Mouse (Mus musculus) erythroblast, embryonic 14.5 days (primary cell): ENCODE measurements around the gene Ddah1.

ENCODE experiments used
- GATA1 ChIP-seq: IDR thresholded peaks from 2 replicates; pipeline ENCODE4 v1.6.1; 2012; ENCODE audit warnings: low read length, inconsistent platforms, mixed read lengths
- TAL1 ChIP-seq: IDR thresholded peaks from 3 replicates; pipeline ENCODE4 v1.6.1; 2012; ENCODE audit warnings: low read length, inconsistent platforms, mixed read lengths

DNA sequence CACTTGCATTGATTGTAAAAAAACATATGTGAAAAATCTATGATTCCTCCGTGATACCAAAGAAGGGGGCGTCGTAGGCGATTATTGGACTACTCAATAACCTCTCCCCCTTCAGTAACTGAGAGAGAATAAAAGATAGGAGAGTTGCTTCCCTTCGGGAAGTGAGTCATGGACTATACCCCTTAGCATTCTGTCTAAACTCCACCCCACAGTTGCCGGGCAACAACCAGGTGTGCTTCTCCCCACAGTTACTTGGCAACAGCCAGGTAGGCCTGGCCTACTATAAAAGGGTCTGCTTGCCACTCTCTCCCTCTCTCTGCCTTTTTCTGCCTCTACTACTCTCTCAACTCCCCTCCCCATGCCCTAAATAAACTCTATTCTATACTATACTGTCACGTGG is 42.6 kb upstream of the Ddah1 start:
- no peak for TF ChIP-seq GATA1
- no peak for TF ChIP-seq TAL1
